Mouse (Mus musculus): ENCODE data around the gene 9930104L06Rik.

DNA sequence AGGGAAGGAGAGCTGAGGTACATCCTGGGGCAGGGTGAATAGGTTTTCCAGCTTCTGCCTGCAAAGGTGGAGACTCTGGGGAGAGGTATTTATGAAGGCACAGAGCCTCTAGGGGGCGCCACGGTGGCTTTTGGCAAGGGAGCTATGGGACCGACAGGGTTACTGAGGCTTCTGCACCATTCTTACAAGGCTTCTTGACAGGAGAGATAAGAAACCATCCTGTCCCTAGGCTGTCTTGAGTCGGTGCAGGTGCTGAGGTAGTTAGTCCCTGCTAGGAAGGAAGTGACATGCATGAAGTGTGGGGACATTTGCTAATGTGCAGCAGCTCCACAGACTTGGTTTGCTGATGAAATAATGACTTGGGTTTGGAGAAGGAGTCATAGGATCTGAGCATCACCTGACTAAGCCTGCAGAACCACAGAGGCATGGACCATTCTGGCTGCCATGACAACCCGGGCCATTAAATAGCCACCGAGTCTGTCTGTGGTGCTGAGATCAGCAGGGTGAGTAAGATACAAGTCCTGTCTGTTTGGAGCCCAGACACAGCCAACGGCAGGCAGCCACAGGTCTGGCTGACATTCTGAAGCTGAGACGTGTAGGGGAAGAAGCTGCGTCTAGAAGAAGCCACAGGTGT is 47.2 kb downstream of the 9930104L06Rik start:
- no peak for TF ChIP-seq POLR2A (IDR thresholded peaks at IDR 0.05; ENCODE audit: low read depth, low read length)
- TF ChIP-seq CTCF (conservative IDR thresholded peaks at IDR 0.05 in 1 of 2, IDR thresholded peaks at IDR 0.05 in 1 of 2; ENCODE audit: low read depth in 2 of 2, low read length in 2 of 2), result peak; percentile 31 to 67; a peak in 3 of 4 replicates
- TF ChIP-seq ZC3H11A (IDR thresholded peaks at IDR 0.05; ENCODE audit: low read depth, low read length), result no peak
- no peak for TF ChIP-seq SIN3A (IDR thresholded peaks at IDR 0.05; ENCODE audit: low read length)
- TF ChIP-seq RCOR1 (conservative IDR thresholded peaks at IDR 0.05; ENCODE audit: low read depth, low read length), result no peak

Measured in CH12.LX (cell line).